Mouse (Mus musculus) C2C12 (cell line): ENCODE measurements around the gene Gna11.

Source experiments
- CEBPB ChIP-seq: IDR thresholded peaks from one replicate; pipeline ENCODE4 v1.6.1; 2011; ENCODE audit warnings: low read depth, mild to moderate bottlenecking, control low read depth, moderate library complexity
- CTCF ChIP-seq: IDR thresholded peaks from one replicate; pipeline ENCODE4 v1.5.1; 2011; ENCODE audit not compliant: control insufficient read depth, insufficient read depth, insufficient read length

DNA sequence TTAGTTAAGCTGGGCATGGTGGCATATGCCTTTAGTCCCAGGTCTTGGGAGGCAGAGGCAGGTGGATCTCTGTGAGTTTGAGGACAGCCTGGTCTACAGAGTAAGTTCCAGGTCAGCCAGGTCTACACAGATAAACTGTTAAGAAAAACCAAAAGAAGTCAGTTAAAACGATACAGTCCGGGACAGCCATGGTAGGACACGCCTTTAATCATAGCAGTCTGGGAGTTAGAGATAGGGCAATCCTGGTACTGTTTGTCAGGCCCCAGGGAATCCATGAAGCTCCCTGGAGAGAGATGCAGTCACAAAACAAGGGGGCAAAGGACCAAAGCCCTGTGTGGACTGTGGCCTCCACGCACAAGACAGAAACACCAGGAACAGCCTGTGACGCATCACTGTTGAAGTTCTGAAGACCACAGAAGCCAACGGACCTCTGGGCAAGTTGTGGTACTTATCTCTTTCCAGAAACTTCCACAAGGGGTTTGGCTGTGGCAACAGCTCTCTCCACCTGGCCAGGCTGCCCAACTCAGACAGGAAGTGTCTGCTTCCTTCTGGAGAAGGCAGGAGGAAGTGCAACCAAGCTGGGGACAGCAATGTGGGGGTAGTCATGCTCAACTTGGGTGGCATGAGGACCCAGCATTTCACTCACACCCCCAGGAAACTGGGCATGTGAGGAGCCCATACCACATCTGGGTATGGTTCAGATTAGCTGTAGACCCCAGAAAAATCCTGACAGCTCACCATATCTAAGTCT is 25.6 kb downstream of the Gna11 start:
- TF ChIP-seq CTCF (no peak), CEBPB (no peak)
